Mouse (Mus musculus): Measurements from ENCODE around the gene Atp1a1.

Gene Atp1a1

GRCm38 (mm10) chr3:101593266-101593651 lies 11.2 kb downstream of the Atp1a1 start:
- no peak for ATAC-seq (ENCODE audit: low TSS enrichment)

- ATAC-seq (ENCODE audit: low TSS enrichment) = no peak
These were observed 11.9 kb downstream of the Atp1a1 start for GRCm38 (mm10) chr3:101592281-101593265.

DNA sequence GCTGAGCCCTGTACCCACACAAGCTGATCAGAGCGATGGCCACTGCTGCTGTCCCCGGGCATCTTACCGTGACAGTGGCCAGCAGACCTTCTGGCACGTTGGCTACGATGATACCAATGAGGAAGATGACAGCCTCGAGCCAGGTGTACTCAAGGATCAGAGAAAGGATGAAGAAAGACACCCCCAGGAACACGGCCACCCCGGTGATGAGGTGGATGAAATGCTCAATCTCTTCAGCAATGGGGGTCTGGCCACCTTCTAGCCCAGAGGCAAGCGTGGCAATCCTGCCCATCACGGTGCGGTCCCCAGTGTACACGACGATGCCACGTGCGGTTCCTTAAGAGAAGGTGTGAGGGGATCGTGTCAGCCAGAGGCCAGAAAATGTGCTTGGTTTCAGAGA lies 14.1 kb downstream of the Atp1a1 start:
- ATAC-seq (ENCODE audit: low TSS enrichment) = no peak

GRCm38 (mm10) chr3:101588299-101588698 lies 16.2 kb downstream of the Atp1a1 start:
- no peak for ATAC-seq (ENCODE audit: low TSS enrichment)

GRCm38 (mm10) chr3:101586794-101587193 lies 17.7 kb downstream of the Atp1a1 start:
- no peak for ATAC-seq (ENCODE audit: low TSS enrichment)

DNA sequence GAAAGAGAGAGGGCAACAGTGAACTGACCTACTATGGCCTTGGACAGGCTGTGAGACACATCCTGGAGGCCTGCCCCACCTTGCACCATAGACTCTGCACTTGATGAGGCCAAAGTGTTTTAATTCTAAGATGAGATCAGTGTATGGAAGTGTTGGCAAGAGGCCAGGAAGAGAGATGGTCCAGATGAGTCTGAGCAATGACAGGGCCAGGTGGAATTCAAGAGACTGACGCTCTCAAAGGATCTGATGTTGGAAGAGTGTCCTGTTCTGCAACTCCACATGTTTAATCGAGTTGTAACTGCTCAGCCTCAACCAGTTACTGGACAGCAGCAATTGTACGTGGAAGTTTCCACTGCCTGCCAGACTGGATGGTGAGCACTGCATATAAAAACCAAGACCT lies 26.4 kb downstream of the Atp1a1 start:
- no peak for ATAC-seq (ENCODE audit: low TSS enrichment)

GRCm38 (mm10) chr3:101577361-101577760 lies 27.1 kb downstream of the Atp1a1 start:
- peak; percentile 25; the same call in 1 of the 2 replicates for ATAC-seq (ENCODE audit: low TSS enrichment)

GRCm38 (mm10) chr3:101575527-101576085 lies 28.9 kb downstream of the Atp1a1 start:
- no peak for ATAC-seq (ENCODE audit: low TSS enrichment)

DNA sequence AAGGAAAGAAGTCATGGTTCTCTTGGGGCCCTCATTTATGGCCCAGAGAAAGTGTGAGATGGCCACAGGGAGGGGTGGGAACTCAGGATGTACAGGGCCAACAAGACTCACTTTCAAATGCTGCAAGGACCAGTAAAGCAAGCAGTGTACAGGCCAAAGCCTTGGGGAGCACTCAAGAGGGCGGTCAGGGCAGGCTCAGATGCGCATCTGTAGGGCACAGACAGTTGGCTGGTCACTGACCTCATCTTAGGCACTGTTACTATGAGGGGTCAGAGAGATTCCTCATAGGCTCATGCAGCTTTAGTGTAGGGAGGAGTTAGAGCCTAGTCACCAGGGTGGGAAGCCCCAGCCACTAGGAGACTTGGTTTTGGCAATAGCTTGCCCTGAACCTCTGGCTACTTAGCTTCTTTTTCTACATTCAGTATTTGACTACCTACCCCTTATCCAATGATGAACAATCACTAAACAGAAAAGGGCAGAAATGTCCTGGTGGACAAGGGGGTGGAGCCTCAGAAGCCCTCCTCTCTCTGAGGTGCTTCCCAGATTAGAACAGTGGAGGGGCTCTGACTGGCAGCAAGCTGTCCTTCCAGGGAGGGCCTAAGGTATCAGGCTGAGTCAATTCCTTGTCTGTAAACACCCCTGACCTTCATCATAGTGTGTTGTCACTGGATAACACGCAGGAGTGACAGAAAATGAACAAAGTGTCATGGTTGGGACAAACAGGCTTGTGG lies 29.9 kb downstream of the Atp1a1 start:
- no peak for ATAC-seq (ENCODE audit: low TSS enrichment)

DNA sequence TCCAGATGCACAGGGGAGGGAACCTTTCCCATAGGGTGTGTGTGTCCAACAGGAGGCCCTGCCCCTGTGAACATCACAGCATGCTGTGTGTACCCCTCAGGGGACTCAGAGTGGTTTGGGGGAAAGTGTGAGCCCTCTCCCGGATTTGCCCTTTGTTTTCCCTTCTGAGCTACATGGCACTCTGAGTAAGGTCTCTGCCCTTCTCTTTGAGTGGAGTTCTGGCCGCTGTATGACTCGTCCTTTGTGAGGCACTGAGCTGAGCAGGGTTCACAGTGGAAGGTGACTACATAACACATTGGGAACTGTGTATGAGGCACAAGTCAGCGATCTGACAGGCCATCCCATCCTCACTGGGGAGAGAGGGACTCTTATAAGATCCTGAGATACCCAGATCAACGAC lies 31.5 kb downstream of the Atp1a1 start:
- ATAC-seq (ENCODE audit: low TSS enrichment) = no peak

GRCm38 (mm10) chr3:101572174-101572626 lies 32.3 kb downstream of the Atp1a1 start:
- ATAC-seq (ENCODE audit: low TSS enrichment) = no peak

DNA sequence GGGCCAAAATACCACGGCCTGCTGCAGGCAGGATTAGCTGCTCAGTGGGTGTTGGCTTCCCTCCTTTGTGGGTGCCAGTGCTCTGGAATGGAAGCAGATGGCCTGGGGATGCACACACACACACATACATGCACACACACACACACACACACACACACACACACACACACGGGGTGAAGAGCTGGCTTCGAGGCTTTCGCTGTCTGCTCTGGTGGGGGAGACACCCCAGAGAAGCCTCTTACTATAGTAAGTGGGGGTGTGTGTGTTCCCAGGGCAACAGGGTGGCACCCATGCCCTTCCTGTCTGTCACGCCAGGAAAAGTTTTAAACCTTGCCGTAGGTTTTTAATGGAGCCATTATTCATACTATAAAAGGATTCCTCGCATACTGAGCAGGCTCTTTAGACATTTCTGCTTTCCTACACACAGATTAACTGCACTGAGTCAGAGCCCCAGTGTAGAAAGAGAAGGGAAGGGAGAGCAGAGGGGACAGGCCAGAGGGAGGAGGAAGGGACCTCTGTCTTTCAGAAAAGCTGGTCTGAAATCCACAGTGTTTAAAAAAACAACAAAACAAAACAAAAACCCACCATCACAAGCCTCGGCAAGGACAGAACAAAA lies 32.9 kb downstream of the Atp1a1 start:
- 0 out of 2 replicates have a peak, but pooled peaks have one; percentile 29 for ATAC-seq (ENCODE audit: low TSS enrichment)

DNA sequence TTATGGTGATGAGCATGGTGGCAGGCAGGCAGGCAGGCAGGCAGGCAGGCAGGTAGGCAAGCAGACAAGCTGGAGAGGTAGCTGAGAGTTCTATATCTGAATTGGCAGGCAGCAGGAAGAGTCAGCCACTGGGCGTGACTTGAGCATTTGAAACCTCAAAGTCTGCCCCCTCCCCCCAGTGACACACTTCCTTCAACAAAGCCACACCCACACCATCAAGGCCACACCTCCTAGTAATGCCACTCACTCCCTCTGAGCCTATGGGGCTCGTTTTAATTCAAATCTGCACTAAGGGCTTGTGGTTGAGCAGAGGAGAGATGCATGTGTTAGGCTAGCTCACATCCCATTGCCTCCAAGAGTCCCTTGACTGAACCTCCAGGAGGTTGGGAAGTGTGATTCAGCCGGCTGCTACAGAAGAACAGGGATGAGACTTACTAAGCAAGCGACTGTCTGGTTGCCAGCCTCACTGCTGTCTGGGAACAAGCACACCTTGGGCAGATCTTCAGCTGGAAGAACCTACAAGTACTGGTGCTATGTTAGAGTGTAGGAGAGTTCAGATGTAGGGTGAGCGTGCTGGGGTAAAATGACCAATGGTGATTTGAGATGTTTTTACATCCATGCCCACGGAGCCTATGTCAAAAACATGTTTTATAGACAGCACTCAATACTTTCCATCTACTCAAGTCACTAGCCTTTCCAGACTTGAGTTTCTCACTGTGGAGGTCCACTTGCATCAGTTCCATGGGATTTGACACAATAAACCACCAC lies 33.6 kb downstream of the Atp1a1 start:
- peak; percentile 73 for ATAC-seq (ENCODE audit: low TSS enrichment)

DNA sequence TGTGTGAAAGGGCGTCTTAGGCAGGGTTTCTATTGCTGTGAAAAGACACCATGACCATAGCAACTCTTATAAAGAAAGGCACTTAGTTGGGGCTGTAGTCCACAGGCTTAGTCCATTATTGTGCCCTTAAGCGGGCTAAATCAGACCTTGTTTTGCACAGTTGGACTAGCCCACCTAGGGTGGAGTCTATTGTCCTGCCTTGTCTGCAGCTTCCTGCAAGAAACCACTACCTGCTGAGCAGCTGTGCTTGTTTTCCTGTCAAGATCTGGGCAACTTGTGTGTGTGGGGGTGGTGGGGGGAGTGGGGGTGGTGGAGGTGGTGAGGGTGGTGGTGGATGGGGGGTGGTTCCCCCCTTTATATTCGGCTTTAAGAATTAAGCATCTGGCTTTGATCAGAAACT lies 34.2 kb downstream of the Atp1a1 start:
- ATAC-seq (ENCODE audit: low TSS enrichment) = no peak

GRCm38 (mm10) chr3:101568627-101569026 lies 35.9 kb downstream of the Atp1a1 start:
- ATAC-seq (ENCODE audit: low TSS enrichment) = no peak

- no peak for ATAC-seq (ENCODE audit: low TSS enrichment)
These were observed 40.5 kb downstream of the Atp1a1 start for GRCm38 (mm10) chr3:101564011-101564410.

DNA sequence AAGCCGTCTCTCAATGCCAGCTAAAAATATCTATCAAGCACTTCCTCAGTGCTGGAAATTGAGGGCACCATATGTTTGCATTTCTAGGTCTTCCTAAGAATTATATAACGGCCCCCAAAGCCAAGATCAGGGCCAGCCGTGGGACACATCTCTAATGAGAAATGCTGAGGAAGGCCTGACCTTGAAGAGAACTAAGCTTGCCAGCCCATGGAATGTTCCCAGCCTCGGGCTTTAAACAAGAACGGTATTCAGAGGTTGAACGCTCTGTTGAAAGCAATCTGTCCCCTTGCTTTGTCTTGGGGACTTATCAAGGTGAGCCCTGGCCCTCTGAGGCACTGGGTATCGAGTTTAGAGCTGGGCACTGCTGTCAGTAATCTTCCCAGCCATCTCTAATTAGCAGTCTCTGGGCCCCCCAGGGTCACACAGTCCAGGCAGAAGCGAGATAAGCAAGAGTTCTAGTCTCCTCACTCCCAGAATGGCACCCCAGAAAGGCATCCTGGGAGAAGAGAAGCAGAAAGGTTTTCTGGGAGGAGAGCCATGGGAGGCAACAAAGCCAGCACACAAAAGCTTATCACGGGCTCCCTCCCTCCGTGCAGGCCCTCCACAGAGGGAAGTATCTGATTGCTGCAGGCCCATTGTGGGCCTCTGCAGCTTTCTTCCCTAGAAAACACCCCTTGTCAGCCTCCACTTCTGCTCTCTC lies 41.8 kb downstream of the Atp1a1 start:
- no peak for ATAC-seq (ENCODE audit: low TSS enrichment)

DNA sequence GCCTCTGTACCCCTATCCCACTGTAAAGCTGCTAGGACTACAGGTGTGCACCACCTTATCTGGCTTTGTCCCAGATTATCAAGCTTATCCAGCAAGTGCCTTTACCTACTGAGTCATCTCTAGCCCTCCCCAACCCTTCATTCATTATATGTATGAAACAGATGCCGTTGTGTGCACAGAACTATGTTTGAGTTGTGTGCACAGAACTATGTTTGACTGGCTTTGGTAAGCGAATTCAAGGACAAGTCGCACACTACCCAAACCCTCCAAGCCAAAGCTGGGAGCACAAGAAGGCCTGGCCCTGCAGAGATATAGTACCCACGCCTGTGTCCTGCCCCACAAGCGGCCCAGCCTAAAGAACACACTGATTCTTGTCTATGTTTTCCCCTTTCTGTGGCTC lies 42.5 kb downstream of the Atp1a1 start:
- ATAC-seq (ENCODE audit: low TSS enrichment) = no peak

DNA sequence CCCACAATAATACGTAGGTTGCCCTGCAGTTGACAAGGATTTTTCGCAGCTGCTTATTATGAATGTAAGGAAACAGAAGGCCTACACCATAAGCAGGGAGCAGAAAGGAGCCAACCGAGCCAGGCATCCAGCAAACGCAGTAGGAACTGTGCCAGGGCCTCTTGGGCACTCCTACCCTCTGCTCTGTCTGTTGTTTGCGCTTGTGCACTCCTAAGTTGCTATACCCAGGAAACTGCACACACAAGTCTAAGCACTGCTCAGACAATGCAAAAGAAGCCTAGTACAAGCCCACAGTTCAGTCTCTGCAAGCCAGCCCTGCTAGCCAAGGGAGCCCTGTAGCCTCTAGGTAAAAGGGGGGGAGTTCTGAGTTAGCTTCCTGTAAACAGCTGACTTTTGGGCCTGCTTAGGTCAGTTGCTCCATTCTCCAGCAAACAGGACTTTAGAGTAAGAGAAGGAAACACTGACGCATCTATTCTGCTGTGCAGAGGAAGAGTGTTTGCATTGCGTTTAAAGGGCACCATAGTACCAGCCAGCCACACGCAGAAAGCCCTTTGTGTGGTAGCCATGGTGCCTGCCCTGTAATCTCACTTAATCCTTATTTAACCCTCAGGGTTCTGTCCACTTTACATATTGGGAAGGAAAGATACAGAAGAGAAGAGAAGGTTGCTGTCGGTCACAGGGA lies 43.5 kb downstream of the Atp1a1 start:
- 0 out of 2 replicates have a peak, but pooled peaks have one; percentile 20 for ATAC-seq (ENCODE audit: low TSS enrichment)

DNA sequence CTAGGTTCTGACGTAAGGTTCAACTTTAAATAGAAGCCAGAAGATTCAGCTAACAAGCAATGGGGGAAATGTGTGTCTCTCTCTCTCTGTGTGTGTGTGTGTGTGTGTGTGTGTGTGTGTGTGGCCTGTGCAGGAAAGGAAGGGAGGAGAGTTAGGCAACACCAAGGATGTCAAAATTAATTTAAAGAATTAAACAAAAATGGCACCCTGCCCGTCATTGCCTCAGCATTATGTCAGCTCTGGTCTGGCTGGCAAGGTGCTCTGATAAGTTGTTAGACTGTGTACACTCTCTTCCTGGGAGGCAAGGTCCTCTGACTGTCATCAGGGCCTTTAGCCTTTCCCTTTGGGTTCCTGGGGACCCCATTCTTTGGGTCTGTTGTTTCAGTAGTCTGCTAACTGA lies 47.8 kb downstream of the Atp1a1 start:
- no peak for ATAC-seq (ENCODE audit: low TSS enrichment)
